Mouse (Mus musculus): ENCODE data around the gene 1700086D15Rik.

The 1700086D15Rik gene

GRCm38 (mm10) chr11:65159791-65160190, at the start of gene 1700086D15Rik:
Gene 1700086D15Rik (minus strand): TSS chr11:65159891.
- no peak for DNase-seq (ENCODE audit: low spot score)

- no peak for DNase-seq (ENCODE audit: low spot score)
These were observed 49.8 kb upstream of the 1700086D15Rik start for GRCm38 (mm10) chr11:65209441-65209840.

GRCm38 (mm10) chr11:65205306-65205705, 45.6 kb upstream of the 1700086D15Rik start:
- no peak for DNase-seq (ENCODE audit: low spot score)

GRCm38 (mm10) chr11:65204651-65205050, 45.0 kb upstream of the 1700086D15Rik start:
- no peak for DNase-seq (ENCODE audit: low spot score)

GRCm38 (mm10) chr11:65203020-65203419, 43.3 kb upstream of the 1700086D15Rik start:
- DNase-seq (ENCODE audit: low spot score): no peak

GRCm38 (mm10) chr11:65202236-65202635, 42.5 kb upstream of the 1700086D15Rik start:
- no peak for DNase-seq (ENCODE audit: low spot score)

GRCm38 (mm10) chr11:65198026-65198425, 38.3 kb upstream of the 1700086D15Rik start:
- DNase-seq (ENCODE audit: low spot score): no peak

- DNase-seq (ENCODE audit: low spot score): peak; percentile 68
These were observed 37.6 kb upstream of the 1700086D15Rik start for GRCm38 (mm10) chr11:65197280-65197679.

GRCm38 (mm10) chr11:65186974-65187373, 27.3 kb upstream of the 1700086D15Rik start:
- no peak for DNase-seq (ENCODE audit: low spot score)

GRCm38 (mm10) chr11:65185114-65185513, 25.4 kb upstream of the 1700086D15Rik start:
- DNase-seq (ENCODE audit: low spot score): no peak

- no peak for DNase-seq (ENCODE audit: low spot score)
These were observed 10.5 kb upstream of the 1700086D15Rik start for GRCm38 (mm10) chr11:65170121-65170750.

- DNase-seq (ENCODE audit: low spot score): no peak
These were observed 3.1 kb upstream of the 1700086D15Rik start, which contains the start of gene Arhgap44 for GRCm38 (mm10) chr11:65162767-65163120. Gene Arhgap44 (minus strand): TSS chr11:65162961.

- DNase-seq (ENCODE audit: low spot score): no peak
These were observed 2.4 kb upstream of the 1700086D15Rik start for GRCm38 (mm10) chr11:65161881-65162766.

GRCm38 (mm10) chr11:65160991-65161880, 1.5 kb upstream of the 1700086D15Rik start:
- DNase-seq (ENCODE audit: low spot score): no peak

GRCm38 (mm10) chr11:65158658-65158990, 1.1 kb downstream of the 1700086D15Rik start:
- DNase-seq (ENCODE audit: low spot score): no peak

- no peak for DNase-seq (ENCODE audit: low spot score)
These were observed 1.6 kb downstream of the 1700086D15Rik start for GRCm38 (mm10) chr11:65157966-65158657.

- DNase-seq (ENCODE audit: low spot score): no peak
These were observed 6.7 kb downstream of the 1700086D15Rik start for GRCm38 (mm10) chr11:65153006-65153405.

GRCm38 (mm10) chr11:65148441-65148840, 11.2 kb downstream of the 1700086D15Rik start:
- no peak for DNase-seq (ENCODE audit: low spot score)

GRCm38 (mm10) chr11:65142838-65143417, 16.8 kb downstream of the 1700086D15Rik start:
- DNase-seq (ENCODE audit: low spot score): no peak

GRCm38 (mm10) chr11:65139030-65139429, 20.7 kb downstream of the 1700086D15Rik start:
- DNase-seq (ENCODE audit: low spot score): no peak

- DNase-seq (ENCODE audit: low spot score): no peak
These were observed 22.5 kb downstream of the 1700086D15Rik start for GRCm38 (mm10) chr11:65137145-65137652.

All from layer of hippocampus, adult 9-10 months (tissue).